Mouse (Mus musculus): ENCODE data around the gene Cyth3.

Cyth3 gene

DNA sequence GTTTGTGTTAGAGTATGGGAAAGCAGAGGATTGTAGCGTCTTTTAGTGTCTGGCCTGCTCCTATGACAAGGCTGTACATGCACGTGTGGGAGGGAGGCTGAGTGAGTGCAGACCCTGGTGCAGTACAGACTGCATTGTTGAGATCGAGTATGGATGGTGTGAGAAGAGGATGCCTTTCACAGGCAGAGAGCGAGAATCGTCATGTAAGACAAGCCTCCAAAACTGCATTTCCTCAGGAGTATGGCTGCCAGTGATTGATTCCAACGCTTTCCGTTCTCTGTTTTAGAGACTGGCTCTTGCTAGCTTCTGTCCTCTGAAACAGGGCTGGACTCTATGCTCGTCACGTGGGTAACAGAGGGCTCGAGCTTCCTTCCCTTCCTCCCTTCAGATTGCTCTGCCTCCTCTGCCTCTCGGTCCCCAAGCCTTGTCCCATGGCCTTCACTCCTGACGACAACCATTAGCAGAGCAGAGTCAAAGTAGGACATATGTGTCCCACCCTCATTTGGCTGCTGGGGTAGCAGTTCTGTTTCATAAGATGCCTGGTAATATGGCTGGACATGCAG is 12.4 kb downstream of the Cyth3 start:
- in situ Hi-C loops (cut with MseI, MboI) = no loop called here

DNA sequence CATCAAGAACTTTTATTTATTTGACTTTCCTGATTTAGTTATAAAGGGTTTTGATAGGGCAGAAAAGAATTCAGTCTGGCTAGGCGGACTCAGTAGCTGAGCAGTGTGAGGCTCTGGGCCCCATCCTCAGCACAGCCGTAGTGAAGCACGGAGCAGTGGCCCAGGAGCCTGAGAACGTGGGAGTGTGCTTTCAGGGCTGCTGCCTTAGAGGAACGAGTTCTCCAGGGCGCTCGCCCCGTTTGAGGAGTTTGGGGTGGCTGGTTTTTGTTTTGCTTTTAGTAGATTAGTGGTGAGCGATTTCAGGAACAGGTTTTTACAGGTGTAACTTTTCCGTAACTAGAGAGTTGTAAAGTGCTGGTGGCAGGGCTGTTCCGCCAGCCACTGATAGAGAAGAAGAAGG is 13.1 kb downstream of the Cyth3 start:
- in situ Hi-C loops (cut with MseI, MboI) = no loop called here

DNA sequence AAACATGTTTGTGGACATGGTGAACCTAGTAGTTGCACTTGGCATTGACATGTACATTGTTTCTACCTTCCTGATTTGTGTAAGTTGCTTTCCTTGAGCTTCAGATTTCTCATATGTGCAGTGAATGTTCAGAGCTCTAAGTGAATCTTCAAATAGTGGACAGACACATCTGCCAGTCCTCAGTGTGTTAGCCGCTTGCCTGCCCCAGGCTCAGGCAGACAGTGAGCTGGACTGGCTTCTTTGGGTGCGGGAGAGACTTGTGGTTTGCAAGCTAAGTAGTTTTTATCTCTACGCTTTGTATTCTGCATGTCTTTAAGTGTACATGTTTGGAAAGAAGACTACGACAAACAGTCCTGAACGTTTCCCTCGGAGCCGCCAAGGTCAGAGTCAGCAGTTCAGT is 13.9 kb downstream of the Cyth3 start:
- in situ Hi-C loops (cut with MseI, MboI) = no loop called here

DNA sequence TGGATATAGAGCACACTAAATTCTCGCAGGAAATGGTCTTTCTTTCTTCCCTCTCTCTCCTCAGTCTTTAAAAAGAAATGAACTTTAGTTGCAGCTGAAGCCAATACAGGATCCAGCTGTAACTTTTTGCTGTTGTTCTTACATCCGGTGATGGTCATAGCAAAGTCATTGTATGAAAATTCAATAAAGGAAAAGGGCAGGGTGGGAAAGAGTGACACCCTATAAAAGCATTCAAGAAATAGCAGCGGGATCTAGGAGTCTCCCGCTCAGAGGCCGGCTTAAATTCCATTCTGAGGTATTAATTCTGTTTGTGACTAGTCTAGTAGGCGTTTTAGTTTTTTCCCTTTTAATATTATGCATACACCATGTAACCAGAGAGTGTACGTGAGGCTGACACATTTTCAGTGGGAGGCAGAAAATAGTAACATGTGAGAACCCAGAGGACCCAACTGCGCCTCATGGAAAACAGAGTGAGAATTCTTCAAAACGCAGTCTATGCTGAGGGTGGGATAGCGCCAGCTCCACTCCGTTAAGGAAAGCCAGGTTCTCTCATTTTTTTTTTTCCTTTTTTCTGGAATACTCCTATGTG is 15.7 kb downstream of the Cyth3 start:
- in situ Hi-C loops (cut with MseI, MboI) = no loop called here

DNA sequence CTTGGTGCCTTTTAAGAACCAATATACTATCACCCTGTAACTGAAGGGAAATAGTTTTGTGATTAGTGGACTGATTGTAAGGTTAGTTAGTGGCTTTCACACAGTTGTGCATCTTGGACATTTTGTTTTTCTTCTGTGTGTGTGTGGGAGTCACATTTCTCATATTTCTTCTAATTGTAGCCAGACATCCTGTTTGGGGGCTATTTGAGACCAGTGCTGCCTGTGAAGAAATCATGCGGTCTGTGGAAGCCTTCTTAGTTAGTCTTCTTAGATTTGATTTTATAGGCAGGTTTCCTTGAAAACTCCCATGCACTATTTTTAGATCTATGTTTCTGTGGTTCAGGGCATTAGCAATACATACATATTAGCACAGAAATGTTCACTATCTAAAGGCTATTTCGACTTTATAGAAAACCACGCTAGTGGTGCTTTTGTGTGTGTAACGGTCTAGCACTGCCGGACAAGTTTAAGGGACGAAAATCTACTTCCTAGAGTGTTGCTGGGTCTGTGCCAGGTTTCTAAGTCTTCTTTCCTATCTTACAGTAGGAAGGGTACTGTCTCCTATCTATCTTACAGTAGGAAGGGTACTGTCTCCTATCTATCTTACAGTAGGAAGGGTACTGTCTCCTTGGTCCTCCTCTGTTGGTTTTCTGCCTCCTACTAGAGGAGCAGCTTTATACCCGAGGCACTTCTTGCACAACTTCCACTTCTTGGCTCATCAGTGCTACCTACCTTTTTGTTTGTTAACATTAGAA is 16.4 kb downstream of the Cyth3 start:
- in situ Hi-C loops (cut with MseI, MboI) = no loop called here

DNA sequence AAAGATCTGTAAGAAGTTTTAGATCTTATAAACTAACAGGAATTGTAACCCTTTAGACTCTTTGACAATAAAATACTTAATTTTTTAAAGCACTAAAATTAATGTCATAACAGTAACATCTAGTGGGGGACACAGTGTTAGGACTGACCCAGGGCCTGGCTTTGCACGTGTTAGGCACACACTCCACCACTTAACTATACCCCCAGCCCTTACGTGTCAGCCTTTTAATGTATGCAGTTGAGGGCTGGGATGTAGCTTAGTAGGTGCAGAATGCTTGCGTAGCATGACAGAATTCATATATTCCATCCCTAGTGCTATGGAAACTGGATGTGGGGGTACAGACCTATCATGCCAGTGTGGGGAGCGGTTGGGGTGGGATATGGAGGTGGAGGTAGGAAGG is 17.1 kb downstream of the Cyth3 start:
- in situ Hi-C loops (cut with MseI, MboI) = no loop called here

DNA sequence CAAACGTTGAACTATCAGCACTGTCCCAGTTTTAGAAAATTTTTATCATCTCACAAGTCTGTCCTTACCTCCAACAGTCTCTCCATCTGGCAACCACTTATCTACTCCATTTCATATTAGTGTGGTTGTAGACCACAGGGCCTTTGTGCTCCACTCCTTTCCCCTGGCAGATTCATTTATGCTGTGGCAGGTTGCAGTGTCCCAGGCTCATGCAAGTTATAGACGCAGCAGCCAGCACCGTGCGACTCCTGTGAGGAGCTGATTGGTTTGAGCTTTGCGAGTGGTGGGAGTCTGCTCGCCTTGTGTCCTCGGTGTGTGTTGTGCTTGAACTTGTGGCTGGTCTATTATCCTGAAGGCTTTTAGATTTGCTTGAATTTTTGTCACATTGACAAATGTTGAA is 17.6 kb downstream of the Cyth3 start:
- in situ Hi-C loops (cut with MseI, MboI) = no loop called here

DNA sequence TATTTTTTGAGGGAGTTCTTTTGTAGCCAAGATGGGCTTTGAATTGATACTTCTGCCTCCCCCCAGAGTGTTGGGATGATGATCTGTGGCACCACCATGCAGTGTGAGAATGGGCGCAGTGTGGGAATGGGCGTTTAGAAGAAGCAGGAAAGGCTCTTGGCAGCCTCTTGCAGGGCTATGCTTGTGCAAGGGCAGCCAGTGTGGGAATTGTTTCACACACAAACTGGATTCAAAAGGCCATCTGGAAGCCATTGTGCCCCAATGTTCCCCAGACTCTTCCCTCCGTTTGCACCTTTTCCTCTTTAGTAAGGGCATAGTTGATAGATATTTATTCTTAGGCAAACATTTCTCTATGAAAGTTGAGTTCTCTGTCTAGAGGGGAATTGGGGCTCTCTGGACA is 19.3 kb downstream of the Cyth3 start:
- in situ Hi-C loops (cut with MseI, MboI) = no loop called here

DNA sequence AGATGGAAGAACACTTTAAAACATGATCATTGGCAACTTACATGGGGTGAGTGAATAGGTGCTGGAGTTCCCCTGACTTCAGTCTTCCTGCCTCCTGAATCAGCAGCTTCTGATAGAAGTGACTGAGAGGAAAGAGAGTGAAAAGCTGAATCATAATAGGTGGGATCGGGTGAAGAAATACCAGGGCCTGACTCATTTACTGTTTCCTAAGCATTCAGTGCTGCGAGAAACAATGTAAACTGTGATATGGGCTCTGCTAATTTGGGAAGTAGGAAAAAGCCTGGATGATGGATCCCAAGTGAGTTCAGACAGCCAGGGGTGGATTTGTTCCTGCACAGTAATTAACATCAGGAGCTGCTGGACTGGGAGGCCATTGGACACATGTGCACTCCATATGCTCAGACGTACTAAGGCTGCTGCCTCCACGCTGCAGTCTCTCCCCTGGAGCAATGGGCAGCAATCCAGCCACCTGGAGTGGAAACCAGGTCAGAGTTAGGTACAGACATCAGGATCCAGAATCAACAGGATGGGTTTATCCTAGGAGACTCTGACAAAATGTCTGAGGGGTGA is 20.1 kb downstream of the Cyth3 start:
- in situ Hi-C loops (cut with MseI, MboI) = no loop called here

DNA sequence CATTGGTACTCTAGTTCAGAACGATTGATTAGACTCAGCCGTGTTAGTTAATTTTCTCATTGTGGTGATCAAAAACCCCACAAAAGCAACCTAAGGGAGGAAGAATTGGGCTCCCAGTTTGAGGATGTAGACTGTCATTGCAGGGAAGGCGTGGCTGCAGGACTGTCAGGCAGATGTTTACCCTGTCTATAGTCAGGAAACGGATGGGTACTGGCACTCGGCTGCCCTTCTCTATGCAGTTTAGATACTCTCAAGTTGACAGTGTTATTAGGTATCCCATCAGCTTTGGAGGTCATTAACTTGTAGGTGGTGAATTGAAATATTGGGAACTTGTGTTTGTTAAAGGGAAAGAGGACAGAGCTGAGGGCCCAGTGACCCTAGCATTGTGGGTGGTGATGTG is 23.7 kb downstream of the Cyth3 start:
- in situ Hi-C loops (cut with MseI, MboI) = no loop called here

DNA sequence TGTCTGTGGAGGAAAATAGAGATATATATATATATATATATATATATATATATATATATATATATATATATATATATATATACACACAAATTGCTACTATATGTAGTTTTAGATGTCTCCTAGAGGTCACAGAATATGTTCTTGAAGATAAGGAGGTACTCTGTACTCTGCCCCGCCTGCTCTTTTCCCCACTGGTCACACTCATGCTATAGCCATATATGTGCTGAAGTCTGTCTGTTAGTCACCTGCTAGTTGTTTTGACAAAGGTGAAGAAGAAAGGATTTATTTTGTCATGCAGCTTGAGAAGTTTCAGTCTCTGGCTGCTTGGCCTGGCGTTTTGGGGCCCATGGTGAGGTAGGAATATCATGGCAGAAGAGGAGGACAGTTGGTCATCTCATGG is 25.2 kb downstream of the Cyth3 start:
- in situ Hi-C loops (cut with MseI, MboI) = no loop called here

DNA sequence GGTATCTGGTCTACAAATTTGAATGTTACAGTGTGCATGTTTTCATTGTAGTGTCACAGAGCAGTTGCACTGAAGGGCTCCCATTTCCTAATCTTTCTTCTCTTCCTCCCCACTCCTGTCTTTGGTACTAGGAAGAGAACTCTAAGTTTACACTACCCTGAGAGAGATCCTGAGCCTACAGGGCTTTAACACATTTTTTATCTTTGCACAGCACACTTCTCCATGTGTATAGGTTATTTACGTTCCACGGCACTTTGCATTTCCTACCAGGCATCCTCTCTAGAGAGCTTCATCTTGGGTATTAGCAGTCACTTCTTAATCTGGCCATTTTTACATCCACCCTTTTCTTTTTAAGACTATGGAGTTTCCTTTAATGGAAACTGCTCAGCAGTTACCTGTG is 25.8 kb downstream of the Cyth3 start:
- in situ Hi-C loops (cut with MseI, MboI) = no loop called here

DNA sequence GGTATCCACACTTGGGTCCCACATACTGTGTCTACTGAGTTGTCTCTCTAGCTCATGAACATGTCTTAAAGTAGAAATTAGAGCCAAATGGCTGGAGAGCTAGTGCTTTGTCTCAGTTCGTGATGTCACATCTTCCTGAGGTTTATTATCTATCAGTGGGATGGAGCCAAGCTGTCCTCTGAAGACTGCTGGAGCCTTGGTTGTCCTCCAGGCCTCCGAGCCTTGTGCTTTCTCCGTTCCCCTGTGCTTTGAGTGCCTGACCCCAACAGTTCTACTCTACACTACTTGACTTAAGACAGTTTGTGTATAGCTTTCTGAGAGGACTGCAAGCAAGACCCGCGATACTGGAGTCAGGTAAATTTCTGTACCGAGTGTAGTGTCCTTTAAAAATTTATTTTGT is 26.9 kb downstream of the Cyth3 start:
- in situ Hi-C loops (cut with MseI, MboI) = no loop called here

DNA sequence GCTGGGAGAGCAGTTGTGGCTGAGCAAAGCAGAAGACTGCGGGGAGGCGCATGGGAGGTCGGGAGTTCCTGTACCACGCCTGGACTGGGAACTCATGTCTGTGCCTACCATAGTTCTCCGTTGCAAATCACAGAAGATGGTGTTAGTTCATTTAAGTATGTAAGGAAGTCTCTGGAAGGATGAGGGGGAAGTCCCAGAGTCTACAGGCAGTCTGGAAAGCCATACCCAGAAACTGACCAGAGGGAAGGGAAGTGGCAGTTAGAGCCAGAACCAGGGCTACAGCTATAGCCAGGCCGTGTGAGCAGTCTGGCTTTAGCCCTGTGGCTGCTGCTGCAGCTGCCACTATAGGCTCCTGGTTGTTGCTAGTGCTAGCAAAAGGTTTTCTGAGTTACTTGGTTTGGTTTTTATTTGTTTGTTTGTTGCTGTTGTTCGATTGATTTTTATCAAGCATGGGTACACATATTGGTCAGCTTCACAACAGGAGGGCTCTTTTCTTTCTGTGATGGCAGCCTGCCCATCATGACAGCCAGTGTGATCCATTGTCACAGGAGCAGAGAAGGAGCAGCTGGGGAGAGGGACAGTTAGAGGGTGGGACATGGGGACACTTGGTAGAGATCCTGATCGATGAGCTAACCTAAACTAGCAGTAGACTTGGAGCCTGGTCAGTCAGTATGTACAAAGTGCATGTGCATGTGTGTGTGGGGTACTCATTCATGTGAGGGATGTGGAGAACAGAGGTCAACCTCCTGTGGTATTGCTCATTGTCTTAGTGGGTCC is 29.8 kb downstream of the Cyth3 start:
- in situ Hi-C loops (cut with MseI, MboI) = no loop called here

DNA sequence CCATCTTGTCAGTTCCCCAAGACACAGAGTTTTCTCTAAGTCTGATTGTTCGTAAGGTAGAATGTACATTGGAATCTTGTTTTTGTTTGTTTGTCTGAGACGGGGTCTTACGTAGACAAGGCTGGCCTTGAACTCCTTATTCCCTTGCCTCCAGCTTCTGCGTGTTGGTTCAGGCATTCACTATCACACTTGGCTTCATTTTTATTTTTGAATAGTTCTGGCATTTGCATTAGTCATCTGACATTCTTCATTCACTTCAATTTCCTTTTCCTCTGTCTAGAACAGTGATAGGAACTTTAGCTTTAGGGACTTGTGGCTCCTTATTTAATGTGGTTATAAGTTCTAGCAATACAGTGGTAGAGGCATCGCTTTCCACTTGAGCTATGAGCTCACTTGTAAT is 31.2 kb downstream of the Cyth3 start:
- in situ Hi-C loops (cut with MseI, MboI) = no loop called here

DNA sequence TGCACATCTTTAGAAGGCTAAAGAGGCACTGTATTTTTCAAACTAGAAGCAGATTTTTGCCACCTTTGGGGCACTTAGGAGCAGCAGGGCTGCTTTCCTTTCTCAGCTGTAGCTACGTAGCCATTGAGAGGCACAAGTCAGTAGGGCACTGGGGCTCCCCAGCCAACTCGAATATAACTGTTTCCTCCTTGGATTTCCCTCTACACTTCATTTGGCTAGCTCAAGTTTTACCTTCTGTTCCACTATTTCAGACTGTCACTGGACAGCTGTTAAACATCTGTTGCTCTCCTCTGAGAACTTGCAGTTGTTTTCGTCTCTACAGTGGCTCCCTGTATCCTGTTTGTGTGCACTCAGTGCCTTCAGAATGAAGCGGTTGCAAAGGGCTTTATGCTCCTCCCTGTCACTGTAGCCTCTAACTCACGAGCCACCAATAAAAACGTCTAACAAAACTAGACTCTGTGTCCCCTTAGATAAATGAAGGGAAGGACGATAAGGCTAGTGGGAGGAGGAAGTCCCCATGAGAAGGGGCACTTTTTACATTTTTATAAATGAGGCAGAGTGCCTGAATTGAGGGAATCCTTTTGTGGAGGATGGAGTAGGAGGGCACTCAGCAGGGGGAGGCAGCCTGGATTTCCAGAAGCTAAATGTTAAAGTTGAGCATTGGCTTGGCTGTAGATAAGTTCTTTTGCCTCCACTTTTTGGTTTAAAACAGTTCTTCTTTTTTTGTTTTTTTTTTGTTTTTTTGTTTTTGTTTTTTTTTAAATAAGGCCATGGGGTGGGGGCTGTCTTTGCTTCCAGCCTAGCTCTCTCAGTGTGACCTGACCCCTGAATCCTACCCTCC is 32.6 kb downstream of the Cyth3 start:
- in situ Hi-C loops (cut with MseI, MboI) = no loop called here

DNA sequence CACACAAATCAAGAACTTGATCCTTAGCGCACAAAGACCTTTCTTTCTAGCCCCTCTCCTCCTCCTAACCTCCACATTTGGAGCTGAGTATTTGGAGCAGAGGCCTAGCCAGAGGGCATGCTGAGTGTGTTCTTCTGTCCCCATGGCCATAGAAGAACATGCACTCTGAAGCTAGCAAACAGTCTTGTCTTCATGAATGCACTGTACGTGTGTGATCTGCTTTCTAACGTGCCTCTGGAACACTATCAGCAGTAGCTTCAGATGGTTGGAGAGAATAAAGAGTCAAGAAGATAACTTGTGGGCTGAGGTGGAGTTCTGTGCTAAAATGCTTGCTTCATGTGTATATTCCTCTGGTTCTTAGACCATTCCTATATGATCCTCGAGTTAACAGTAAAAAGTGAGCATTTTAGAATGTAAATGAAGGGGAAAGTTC is 33.3 kb downstream of the Cyth3 start:
- in situ Hi-C loops (cut with MseI, MboI) = no loop called here

DNA sequence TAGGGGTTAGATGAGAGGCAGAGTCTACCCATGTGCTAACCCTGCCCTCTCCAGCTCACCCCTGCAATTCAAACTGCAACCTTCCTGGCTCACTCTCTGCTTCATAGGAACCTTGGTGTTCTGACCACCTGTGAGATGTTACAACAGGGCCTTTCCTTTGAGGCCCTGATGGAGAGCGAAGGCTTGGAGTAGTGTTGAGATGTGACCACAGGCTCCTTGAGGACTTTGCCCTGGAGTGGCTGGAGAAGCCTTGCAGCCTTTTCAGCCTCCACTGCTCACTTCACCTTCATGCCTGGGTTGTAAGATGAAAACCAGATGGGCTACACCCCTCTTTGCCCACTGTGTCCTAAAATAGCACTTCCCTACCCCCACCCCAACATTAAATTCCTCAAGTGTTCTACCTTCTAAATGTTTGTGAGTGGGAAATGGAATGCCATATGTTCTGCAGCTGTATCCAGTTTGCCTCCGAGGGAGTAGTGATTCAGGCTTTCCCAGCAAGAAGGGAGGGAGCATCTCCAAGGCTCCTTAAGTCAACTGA is 34.5 kb downstream of the Cyth3 start:
- in situ Hi-C loops (cut with MseI, MboI) = no loop called here

DNA sequence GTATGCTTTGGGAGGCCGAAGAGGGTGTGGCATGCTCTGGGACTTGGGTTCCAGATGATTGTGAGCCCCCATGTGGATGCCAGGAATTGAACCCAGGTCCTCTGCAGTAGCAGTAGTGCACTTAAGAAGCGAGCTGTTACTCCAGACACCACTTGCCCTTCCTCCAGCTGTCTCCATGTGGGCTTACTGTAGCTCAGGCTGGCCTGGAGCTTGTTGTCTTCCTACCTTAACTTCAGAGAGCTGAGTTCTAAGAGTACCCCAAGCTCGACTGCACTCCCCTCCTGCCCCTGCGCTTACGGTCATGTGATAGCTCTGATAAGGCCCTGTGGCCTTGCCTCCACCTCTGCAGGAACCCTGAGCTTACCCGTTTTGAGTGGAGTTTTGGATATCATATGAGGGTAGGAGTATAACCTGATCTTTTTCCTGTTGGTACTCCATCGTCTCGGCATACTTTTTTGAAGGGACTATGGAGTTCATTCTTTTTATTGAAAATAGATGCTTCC is 36.8 kb downstream of the Cyth3 start:
- in situ Hi-C loops (cut with MseI, MboI) = no loop called here

DNA sequence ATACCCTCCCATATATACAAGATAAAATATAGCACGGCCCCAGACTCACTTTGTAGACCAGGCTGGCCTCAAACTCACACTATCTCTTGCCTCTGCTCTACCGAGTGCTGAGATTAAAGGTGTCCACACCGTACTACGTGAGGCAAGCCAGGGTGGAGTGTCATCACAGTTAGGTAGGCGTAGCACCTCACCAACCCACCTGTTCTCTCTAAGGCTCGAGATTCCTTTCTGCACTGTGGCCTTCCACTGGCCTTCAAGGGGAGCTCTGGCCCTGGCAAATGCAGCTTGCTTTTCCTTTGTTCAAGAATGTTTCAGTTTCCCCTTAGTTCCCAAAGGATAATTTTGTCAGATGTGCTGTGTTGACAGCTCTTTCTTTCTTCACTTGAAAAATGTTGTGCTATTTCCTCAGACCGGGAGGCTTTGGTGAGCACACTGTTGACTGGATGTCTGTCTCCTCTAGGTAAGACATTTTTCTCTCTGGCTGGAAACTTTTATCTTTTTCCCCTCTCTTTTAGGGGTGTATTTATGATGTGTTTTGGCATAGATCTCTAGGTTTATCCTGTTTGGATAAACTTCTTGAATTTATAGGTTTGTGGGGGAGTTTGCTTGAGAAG is 40.9 kb downstream of the Cyth3 start:
- in situ Hi-C loops (cut with MseI, MboI) = no loop called here

Measured in mouse trophoblast stem cell (cell line).